Mouse (Mus musculus) cerebellum, adult 2 months (tissue): ENCODE data around the gene Dip2a.

Experiments used
- CTCF ChIP-seq: fragments of 200-500 bp; IDR thresholded peaks from 2 replicates; pipeline ENCODE4 v1.5.1; 2011; ENCODE audit warnings: low read depth, mild to moderate bottlenecking, control low read depth, low read length, moderate library complexity, borderline replicate concordance; ENCODE audit not compliant: insufficient read depth
- POLR2A ChIP-seq: fragments of 200-500 bp; IDR thresholded peaks from 2 replicates; pipeline ENCODE4 v1.6.1; 2011; ENCODE audit warnings: low read length, control low read depth, borderline replicate concordance; ENCODE audit not compliant: insufficient read depth

DNA sequence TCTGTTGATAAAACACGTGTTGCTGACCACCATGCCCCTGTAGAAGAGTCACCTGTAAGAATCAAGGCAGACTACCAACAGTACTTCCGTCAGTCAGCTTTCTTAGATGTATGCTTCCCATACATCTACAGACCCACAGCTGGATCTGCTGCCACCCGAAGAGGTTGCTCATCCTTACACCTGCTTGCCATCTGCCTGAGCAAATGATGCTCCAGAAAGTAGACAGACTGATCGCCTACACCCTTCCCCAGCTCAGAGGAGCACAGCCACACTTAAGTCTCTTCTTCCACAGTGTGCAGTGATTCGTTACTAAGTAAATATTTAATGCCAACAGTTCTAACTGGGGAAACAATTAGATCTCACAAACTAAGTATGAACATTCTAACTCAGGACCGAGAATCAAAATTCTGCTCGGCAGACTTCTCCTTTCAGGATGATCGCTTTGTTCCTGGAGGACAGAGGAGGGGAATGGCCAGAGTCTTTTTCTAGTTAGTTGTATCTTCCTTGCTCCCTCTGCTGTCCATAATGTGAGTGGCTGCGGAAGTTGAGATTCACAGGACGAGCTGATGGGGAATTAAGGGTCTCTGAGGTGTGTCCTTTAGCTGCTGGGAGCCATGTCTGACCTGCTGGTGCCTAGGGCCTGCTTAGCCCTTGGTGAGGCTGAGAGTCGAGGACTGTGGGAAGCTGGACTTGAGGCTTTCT lies 84.6 kb downstream of the Dip2a start:
- no peak for TF ChIP-seq CTCF
- TF ChIP-seq POLR2A: no peak
